Mouse (Mus musculus): ENCODE data around the gene H2al1i. TPM values are rescaled to one million over a fixed set of nuclear protein-coding genes. Genes with fewer than 3 reads are reported as not detected.
"Not testable (repeated sequence)": the region's sequence is repeated elsewhere in the genome, so short reads cannot be mapped to it uniquely, and the experiment has no call there.

H2al1i gene
- polyA plus RNA-seq, 1 experiment: not detected

GRCm38 (mm10) chrX:11311634-11312033 lies 12.8 kb upstream of the H2al1i start, which contains the start of gene H2al1e:
TSS of gene H2al1e (plus strand) at chrX:11311934.
- H3K4me3 ChIP-seq (ENCODE audit: insufficient read depth, poor library complexity, severe bottlenecking); H3K36me3 ChIP-seq (ENCODE audit: control insufficient read depth, insufficient read depth); H3ac ChIP-seq (ENCODE audit: control insufficient read depth, insufficient read length, low read depth); H3K79me2 ChIP-seq (ENCODE audit: control insufficient read depth, insufficient read depth); H3K79me3 ChIP-seq (ENCODE audit: low read depth); H3K27me3 ChIP-seq (ENCODE audit: control insufficient read depth, insufficient read depth, insufficient read length): not testable (repeated sequence)

- H3K27me3 ChIP-seq (ENCODE audit: control insufficient read depth, insufficient read depth, insufficient read length); H3K4me3 ChIP-seq (ENCODE audit: insufficient read depth, poor library complexity, severe bottlenecking); H3K79me3 ChIP-seq (ENCODE audit: low read depth); H3ac ChIP-seq (ENCODE audit: control insufficient read depth, insufficient read length, low read depth); H3K36me3 ChIP-seq (ENCODE audit: control insufficient read depth, insufficient read depth); H3K79me2 ChIP-seq (ENCODE audit: control insufficient read depth, insufficient read depth): not testable (repeated sequence)
These were observed 9.6 kb upstream of the H2al1i start, which contains the start of gene H2al1f for GRCm38 (mm10) chrX:11314858-11315257. TSS of gene H2al1f (plus strand) at chrX:11315158.

GRCm38 (mm10) chrX:11317956-11318355 lies 6.5 kb upstream of the H2al1i start, which contains the start of gene H2al1g:
TSS of gene H2al1g (plus strand) at chrX:11318256.
- H3K79me3 ChIP-seq (ENCODE audit: low read depth); H3K4me3 ChIP-seq (ENCODE audit: insufficient read depth, poor library complexity, severe bottlenecking); H3ac ChIP-seq (ENCODE audit: control insufficient read depth, insufficient read length, low read depth); H3K79me2 ChIP-seq (ENCODE audit: control insufficient read depth, insufficient read depth); H3K36me3 ChIP-seq (ENCODE audit: control insufficient read depth, insufficient read depth); H3K27me3 ChIP-seq (ENCODE audit: control insufficient read depth, insufficient read depth, insufficient read length): not testable (repeated sequence)

- H3K4me3 ChIP-seq (ENCODE audit: insufficient read depth, poor library complexity, severe bottlenecking); H3K27me3 ChIP-seq (ENCODE audit: control insufficient read depth, insufficient read depth, insufficient read length); H3K79me2 ChIP-seq (ENCODE audit: control insufficient read depth, insufficient read depth); H3K36me3 ChIP-seq (ENCODE audit: control insufficient read depth, insufficient read depth); H3K79me3 ChIP-seq (ENCODE audit: low read depth); H3ac ChIP-seq (ENCODE audit: control insufficient read depth, insufficient read length, low read depth): not testable (repeated sequence)
These were observed 3.3 kb upstream of the H2al1i start, which contains the start of gene H2al1h for GRCm38 (mm10) chrX:11321192-11321591. TSS of gene H2al1h (plus strand) at chrX:11321492.

- not testable (repeated sequence) for H3K27me3 ChIP-seq (ENCODE audit: control insufficient read depth, insufficient read depth, insufficient read length); H3K79me2 ChIP-seq (ENCODE audit: control insufficient read depth, insufficient read depth)
These were observed 3.1 kb downstream of the H2al1i start, which contains the start of gene H2al1j for GRCm38 (mm10) chrX:11327522-11327921. TSS of gene H2al1j (plus strand) at chrX:11327822.

GRCm38 (mm10) chrX:11345762-11346161 lies 21.3 kb downstream of the H2al1i start:
- H3ac ChIP-seq (ENCODE audit: control insufficient read depth, insufficient read length, low read depth): no peak overlapping the region
- no peaks in the 10 kb centered on the region for H3K36me3 ChIP-seq (ENCODE audit: control insufficient read depth, insufficient read depth)
- no peaks in the 10 kb centered on the region for H3K79me2 ChIP-seq (ENCODE audit: control insufficient read depth, insufficient read depth)
- H3K4me3 ChIP-seq (ENCODE audit: insufficient read depth, poor library complexity, severe bottlenecking): no peak overlapping the region
- H3K79me3 ChIP-seq (ENCODE audit: low read depth): no peaks in the 10 kb centered on the region
- no peaks in the 10 kb centered on the region for H3K27me3 ChIP-seq (ENCODE audit: control insufficient read depth, insufficient read depth, insufficient read length)
- TF ChIP-seq MYOG (IDR thresholded peaks at IDR 0.05; ENCODE audit: control insufficient read depth, extremely low read depth, insufficient read length) (no peak), CTCF (IDR thresholded peaks at IDR 0.05; ENCODE audit: control insufficient read depth, insufficient read depth, insufficient read length) (no peak), CEBPB (IDR thresholded peaks at IDR 0.05; ENCODE audit: low read depth) (no peak), FOSL1 (IDR thresholded peaks at IDR 0.05; ENCODE audit: insufficient read depth, low read length, poor library complexity, severe bottlenecking) (no peak), USF1 (IDR thresholded peaks at IDR 0.05; ENCODE audit: low read depth) (no peak), MYOD1 (IDR thresholded peaks at IDR 0.05; ENCODE audit: control insufficient read depth, insufficient read length, low read depth) (no peak), MAX (IDR thresholded peaks at IDR 0.05) (no peak)

More at GRCm38 (mm10) chrX:11327522-11327921, 3.1 kb downstream of the H2al1i start, which contains the start of gene H2al1j:
- H3K4me3 ChIP-seq (ENCODE audit: insufficient read depth, poor library complexity, severe bottlenecking); H3K79me3 ChIP-seq (ENCODE audit: low read depth); H3K36me3 ChIP-seq (ENCODE audit: control insufficient read depth, insufficient read depth); H3ac ChIP-seq (ENCODE audit: control insufficient read depth, insufficient read length, low read depth): not testable (repeated sequence)

GRCm38 (mm10) chrX:11346756-11347155 lies 22.3 kb downstream of the H2al1i start:
- no peaks in the 10 kb centered on the region for H3K27me3 ChIP-seq (ENCODE audit: control insufficient read depth, insufficient read depth, insufficient read length)
- no peak for TF ChIP-seq MYOG (IDR thresholded peaks at IDR 0.05; ENCODE audit: control insufficient read depth, extremely low read depth, insufficient read length)
- TF ChIP-seq MAX (IDR thresholded peaks at IDR 0.05): no peak
- TF ChIP-seq CEBPB (IDR thresholded peaks at IDR 0.05; ENCODE audit: low read depth): no peak
- TF ChIP-seq USF1 (IDR thresholded peaks at IDR 0.05; ENCODE audit: low read depth): no peak
- no peak for TF ChIP-seq MYOD1 (IDR thresholded peaks at IDR 0.05; ENCODE audit: control insufficient read depth, insufficient read length, low read depth)
- TF ChIP-seq FOSL1 (IDR thresholded peaks at IDR 0.05; ENCODE audit: insufficient read depth, low read length, poor library complexity, severe bottlenecking): no peak
- TF ChIP-seq CTCF (IDR thresholded peaks at IDR 0.05; ENCODE audit: control insufficient read depth, insufficient read depth, insufficient read length): no peak
- H3K79me3 ChIP-seq (ENCODE audit: low read depth): no peaks in the 10 kb centered on the region
- no peak overlapping the region for H3K4me3 ChIP-seq (ENCODE audit: insufficient read depth, poor library complexity, severe bottlenecking)
- no peak overlapping the region for H3ac ChIP-seq (ENCODE audit: control insufficient read depth, insufficient read length, low read depth)
- no peaks in the 10 kb centered on the region for H3K79me2 ChIP-seq (ENCODE audit: control insufficient read depth, insufficient read depth)
- H3K36me3 ChIP-seq (ENCODE audit: control insufficient read depth, insufficient read depth): no peaks in the 10 kb centered on the region
